In the genomic region with DNA sequence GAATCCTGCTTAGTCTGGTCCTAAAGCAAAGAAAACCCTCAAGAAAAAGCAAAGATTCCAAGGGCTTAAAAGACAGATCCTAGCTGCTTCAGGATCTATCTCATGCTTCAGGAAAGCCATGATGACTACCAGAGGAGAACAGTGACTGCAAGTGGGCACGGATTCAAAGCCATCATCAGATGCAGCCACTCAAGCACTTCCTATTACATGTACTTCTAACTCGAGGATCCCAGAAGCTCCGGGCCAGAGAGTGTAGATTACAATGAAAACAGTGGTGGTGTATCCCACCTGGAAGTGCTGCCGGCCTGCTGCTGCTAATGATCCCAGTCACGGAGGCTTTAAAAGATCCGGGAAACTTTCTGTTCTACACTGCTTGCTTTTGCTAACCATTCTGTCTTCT, we compare ENCODE assay signal across 8 mouse cellular contexts. TPM values are rescaled to one million over a fixed set of nuclear protein-coding genes. Genes with fewer than 3 reads are reported as not detected.
A peak's percentile ranks its signal among the peaks of the same experiment; 100 is the strongest.
DNase-seq lines count a peak whose midpoint lies in the region; ATAC-seq lines count a peak whose summit lies in the region.

No protein-coding gene starts in this region.

- 29% methylated on average over 6 of the region's 6 CpGs for WGBS in liver, embryonic 11.5 days
- WGBS in heart, embryonic 13.5 days: 7% methylated on average over 6 of the region's 6 CpGs
- WGBS in liver, embryonic 12.5 days (ENCODE audit: insufficient replicate concordance): 23% methylated on average over 6 of the region's 6 CpGs
- 28% methylated on average over 6 of the region's 6 CpGs for WGBS in neural tube, embryonic 15.5 days

- H3K36me3 ChIP-seq in liver, embryonic 11.5 days (ENCODE audit: control insufficient read depth, insufficient read depth, low read length): no peaks in the 10 kb centered on the region
- no peaks in the 10 kb centered on the region for H3K36me3 ChIP-seq in heart, embryonic 13.5 days
- peaks cover 25% of the 10 kb centered on the region for H3K36me3 ChIP-seq in liver, embryonic 12.5 days
- no peaks in the 10 kb centered on the region for H3K36me3 ChIP-seq in neural tube, embryonic 15.5 days

- no peak for ATAC-seq in liver, embryonic 11.5 days (replicated peaks; ENCODE audit: low FRiP score)
- ATAC-seq in heart, embryonic 13.5 days (ENCODE audit: extremely low read depth, insufficient number of reproducible peaks, low FRiP score, low TSS enrichment): no peak
- no peak for ATAC-seq in liver, embryonic 12.5 days
- ATAC-seq in neural tube, embryonic 15.5 days (ENCODE audit: low FRiP score): no peak

- H3K27ac ChIP-seq in liver, embryonic 11.5 days (ENCODE audit: low read depth, low read length): no peak overlapping the region
- 0 out of 2 replicates have a peak overlapping the region, but pooled peaks have one; percentile 16 for H3K27ac ChIP-seq in heart, embryonic 13.5 days (replicated peaks)
- H3K27ac ChIP-seq in liver, embryonic 12.5 days: no peak overlapping the region
- H3K27ac ChIP-seq in neural tube, embryonic 15.5 days (replicated peaks): no peak overlapping the region

- peak overlapping the region; percentile 13 for H3K9ac ChIP-seq in liver, embryonic 11.5 days (ENCODE audit: low read depth, low read length)
- H3K9ac ChIP-seq in heart, embryonic 13.5 days: peak overlapping the region; percentile 100
- H3K9ac ChIP-seq in liver, embryonic 12.5 days: peak overlapping the region; percentile 99; the same call in 1 of the 2 replicates
- H3K9ac ChIP-seq in neural tube, embryonic 15.5 days (replicated peaks): no peak overlapping the region

- H3K4me3 ChIP-seq in liver, embryonic 11.5 days (ENCODE audit: low read depth, low read length): peak overlapping the region; percentile 97
- peak overlapping the region; percentile 99 for H3K4me3 ChIP-seq in heart, embryonic 13.5 days
- peak overlapping the region; percentile 98 for H3K4me3 ChIP-seq in liver, embryonic 12.5 days
- peak overlapping the region; percentile 99; the same call in 1 of the 2 replicates for H3K4me3 ChIP-seq in neural tube, embryonic 15.5 days (replicated peaks)

- no peak for DNase-seq in liver, embryonic 11.5 days (ENCODE audit: low spot score)
- DNase-seq in liver: no peak
- no peak for DNase-seq in yolk sac, embryonic 10.5 days (ENCODE audit: low spot score)
- no peak for DNase-seq in right cerebral cortex, adult 2 months (ENCODE audit: low spot score in 2 of 2)
- DNase-seq in left cerebral cortex, adult 8-10 months (ENCODE audit: low spot score in 2 of 2): no peak

- peaks cover 52% of the 10 kb centered on the region for H3K4me1 ChIP-seq in liver, embryonic 11.5 days (replicated peaks; ENCODE audit: control insufficient read depth, insufficient read depth, low read length)
- H3K4me1 ChIP-seq in heart, embryonic 13.5 days: peaks cover 64% of the 10 kb centered on the region
- H3K4me1 ChIP-seq in liver, embryonic 12.5 days: peaks cover 67% of the 10 kb centered on the region
- peaks cover 55% of the 10 kb centered on the region for H3K4me1 ChIP-seq in neural tube, embryonic 15.5 days

- peak overlapping the region; percentile 85 for H3K4me2 ChIP-seq in liver, embryonic 11.5 days
- peak overlapping the region; percentile 84 for H3K4me2 ChIP-seq in heart, embryonic 13.5 days
- peak overlapping the region; percentile 88 for H3K4me2 ChIP-seq in liver, embryonic 12.5 days
- H3K4me2 ChIP-seq in neural tube, embryonic 15.5 days: peak overlapping the region; percentile 60

- no peaks in the 10 kb centered on the region for H3K27me3 ChIP-seq in liver, embryonic 11.5 days (replicated peaks; ENCODE audit: control insufficient read depth, insufficient read depth, low read length)
- no peaks in the 10 kb centered on the region for H3K27me3 ChIP-seq in heart, embryonic 13.5 days (replicated peaks)
- H3K27me3 ChIP-seq in liver, embryonic 12.5 days (replicated peaks): no peaks in the 10 kb centered on the region
- H3K27me3 ChIP-seq in neural tube, embryonic 15.5 days (replicated peaks): no peaks in the 10 kb centered on the region

- H3K9me3 ChIP-seq in liver, embryonic 11.5 days (ENCODE audit: control insufficient read depth, low read length): no peaks in the 10 kb centered on the region
- no peaks in the 10 kb centered on the region for H3K9me3 ChIP-seq in heart, embryonic 13.5 days
- no peaks in the 10 kb centered on the region for H3K9me3 ChIP-seq in liver, embryonic 12.5 days (replicated peaks)
- H3K9me3 ChIP-seq in neural tube, embryonic 15.5 days (replicated peaks): no peaks in the 10 kb centered on the region

RNA-seq across cellular contexts. Expression of a gene that starts 4.0 kb away (rescaled TPM):
- polyA plus RNA-seq in liver, embryonic 11.5 days (2014; fragmentation: Nextera tagmentation; extraction: Ambion mirVana): 113 and 130 TPM in 2 replicates
- 70.9 and 73.8 TPM in 2 replicates for polyA plus RNA-seq in heart, embryonic 13.5 days (2015; fragmentation: Nextera tagmentation; extraction: Ambion mirVana)
- 102 and 106 TPM in 2 replicates for polyA plus RNA-seq in liver, embryonic 12.5 days (2016; fragmentation: Nextera tagmentation; extraction: Ambion mirVana)
- polyA plus RNA-seq in neural tube, embryonic 15.5 days (2015; fragmentation: Nextera tagmentation; extraction: Ambion mirVana): 93.5 and 96.3 TPM in 2 replicates
- 10 to 100 TPM; 73.3 to 82.4 (median 75.2) TPM for total RNA-seq in left cerebral cortex, adult 8-10 months (2022)
